Mouse (Mus musculus): ENCODE measurements around the gene Cryzl1. TPM values are rescaled to one million over a fixed set of nuclear protein-coding genes. Genes with fewer than 3 reads are reported as not detected.

Cryzl1 gene
- polyA plus RNA-seq, 1 experiment: 41.2 TPM

- Histone ChIP-seq H3K27ac (replicated peaks; ENCODE audit: low read depth, low read length) (no peak overlapping the region), H3K4me1 (ENCODE audit: control insufficient read depth, insufficient read depth, insufficient read length, low read length) (no peaks in the 10 kb centered on the region; the same call in 1 of the 2 replicates), H3K4me3 (ENCODE audit: insufficient read depth, low read depth, low read length) (no peak overlapping the region)
These were observed 42.4 kb downstream of the Cryzl1 start for GRCm38 (mm10) chr16:91686369-91686768.

- no peak overlapping the region for H3K27ac ChIP-seq (replicated peaks; ENCODE audit: low read depth, low read length)
- H3K4me3 ChIP-seq (ENCODE audit: insufficient read depth, low read depth, low read length): no peak overlapping the region
- H3K4me1 ChIP-seq (ENCODE audit: control insufficient read depth, insufficient read depth, insufficient read length, low read length): no peaks in the 10 kb centered on the region; the same call in 1 of the 2 replicates
These were observed 43.2 kb downstream of the Cryzl1 start for GRCm38 (mm10) chr16:91685526-91685925.

- H3K4me3 ChIP-seq (ENCODE audit: insufficient read depth, low read depth, low read length): no peak overlapping the region
- H3K4me1 ChIP-seq (ENCODE audit: control insufficient read depth, insufficient read depth, insufficient read length, low read length): no peaks in the 10 kb centered on the region; the same call in 1 of the 2 replicates
- H3K27ac ChIP-seq (replicated peaks; ENCODE audit: low read depth, low read length): no peak overlapping the region
These were observed 48.1 kb downstream of the Cryzl1 start for GRCm38 (mm10) chr16:91680656-91681055.

GRCm38 (mm10) chr16:91678147-91678911, 50.4 kb downstream of the Cryzl1 start:
- Histone ChIP-seq H3K4me3 (ENCODE audit: insufficient read depth, low read depth, low read length) (no peak overlapping the region), H3K4me1 (ENCODE audit: control insufficient read depth, insufficient read depth, insufficient read length, low read length) (no peaks in the 10 kb centered on the region), H3K27ac (replicated peaks; ENCODE audit: low read depth, low read length) (no peak overlapping the region)

GRCm38 (mm10) chr16:91674500-91674899, 54.3 kb downstream of the Cryzl1 start:
- no peaks in the 10 kb centered on the region for H3K4me1 ChIP-seq (ENCODE audit: control insufficient read depth, insufficient read depth, insufficient read length, low read length)
- H3K27ac ChIP-seq (replicated peaks; ENCODE audit: low read depth, low read length): no peak overlapping the region
- H3K4me3 ChIP-seq (ENCODE audit: insufficient read depth, low read depth, low read length): no peak overlapping the region

- Histone ChIP-seq H3K4me3 (ENCODE audit: insufficient read depth, low read depth, low read length) (no peak overlapping the region), H3K27ac (replicated peaks; ENCODE audit: low read depth, low read length) (no peak overlapping the region)
These were observed 65.0 kb downstream of the Cryzl1 start for GRCm38 (mm10) chr16:91663795-91664194.

GRCm38 (mm10) chr16:91662336-91662735, 66.4 kb downstream of the Cryzl1 start:
- H3K27ac ChIP-seq (replicated peaks; ENCODE audit: low read depth, low read length): no peak overlapping the region
- no peak overlapping the region for H3K4me3 ChIP-seq (ENCODE audit: insufficient read depth, low read depth, low read length)
- no peaks in the 10 kb centered on the region; the same call in 1 of the 2 replicates for H3K4me1 ChIP-seq (ENCODE audit: control insufficient read depth, insufficient read depth, insufficient read length, low read length)

More at GRCm38 (mm10) chr16:91663795-91664194, 65.0 kb downstream of the Cryzl1 start:
- H3K4me1 ChIP-seq (ENCODE audit: control insufficient read depth, insufficient read depth, insufficient read length, low read length): no peaks in the 10 kb centered on the region; the same call in 1 of the 2 replicates

- no peak overlapping the region for H3K4me3 ChIP-seq (ENCODE audit: insufficient read depth, low read depth, low read length)
- H3K4me1 ChIP-seq (ENCODE audit: control insufficient read depth, insufficient read depth, insufficient read length, low read length): no peaks in the 10 kb centered on the region; the same call in 1 of the 2 replicates
These were observed 67.4 kb downstream of the Cryzl1 start for GRCm38 (mm10) chr16:91661397-91661796.

GRCm38 (mm10) chr16:91659798-91660197, 69.0 kb downstream of the Cryzl1 start:
- no peak overlapping the region for H3K27ac ChIP-seq (replicated peaks; ENCODE audit: low read depth, low read length)
- H3K4me1 ChIP-seq (ENCODE audit: control insufficient read depth, insufficient read depth, insufficient read length, low read length): no peaks in the 10 kb centered on the region; the same call in 1 of the 2 replicates
- H3K4me3 ChIP-seq (ENCODE audit: insufficient read depth, low read depth, low read length): no peak overlapping the region

More at GRCm38 (mm10) chr16:91661397-91661796, 67.4 kb downstream of the Cryzl1 start:
- no peak overlapping the region for H3K27ac ChIP-seq (replicated peaks; ENCODE audit: low read depth, low read length)

- Histone ChIP-seq H3K27ac (replicated peaks; ENCODE audit: low read depth, low read length) (no peak overlapping the region), H3K4me1 (ENCODE audit: control insufficient read depth, insufficient read depth, insufficient read length, low read length) (no peaks in the 10 kb centered on the region; the same call in 1 of the 2 replicates), H3K4me3 (ENCODE audit: insufficient read depth, low read depth, low read length) (no peak overlapping the region)
These were observed 70.3 kb downstream of the Cryzl1 start for GRCm38 (mm10) chr16:91658471-91658870.

GRCm38 (mm10) chr16:91657285-91657684, 71.5 kb downstream of the Cryzl1 start:
- Histone ChIP-seq H3K4me3 (ENCODE audit: insufficient read depth, low read depth, low read length) (no peak overlapping the region), H3K27ac (replicated peaks; ENCODE audit: low read depth, low read length) (no peak overlapping the region), H3K4me1 (ENCODE audit: control insufficient read depth, insufficient read depth, insufficient read length, low read length) (no peaks in the 10 kb centered on the region; the same call in 1 of the 2 replicates)

GRCm38 (mm10) chr16:91655285-91655684, 73.5 kb downstream of the Cryzl1 start:
- H3K27ac ChIP-seq (replicated peaks; ENCODE audit: low read depth, low read length): no peak overlapping the region

GRCm38 (mm10) chr16:91652191-91652590, 76.6 kb downstream of the Cryzl1 start:
- H3K4me3 ChIP-seq (ENCODE audit: insufficient read depth, low read depth, low read length): no peak overlapping the region
- no peaks in the 10 kb centered on the region; the same call in 1 of the 2 replicates for H3K4me1 ChIP-seq (ENCODE audit: control insufficient read depth, insufficient read depth, insufficient read length, low read length)
- H3K27ac ChIP-seq (replicated peaks; ENCODE audit: low read depth, low read length): no peak overlapping the region

More at GRCm38 (mm10) chr16:91655285-91655684, 73.5 kb downstream of the Cryzl1 start:
- Histone ChIP-seq H3K4me3 (ENCODE audit: insufficient read depth, low read depth, low read length) (no peak overlapping the region), H3K4me1 (ENCODE audit: control insufficient read depth, insufficient read depth, insufficient read length, low read length) (no peaks in the 10 kb centered on the region; the same call in 1 of the 2 replicates)

GRCm38 (mm10) chr16:91649781-91650180, 79.0 kb downstream of the Cryzl1 start:
- H3K4me3 ChIP-seq (ENCODE audit: insufficient read depth, low read depth, low read length): no peak overlapping the region
- no peaks in the 10 kb centered on the region; the same call in 1 of the 2 replicates for H3K4me1 ChIP-seq (ENCODE audit: control insufficient read depth, insufficient read depth, insufficient read length, low read length)
- no peak overlapping the region for H3K27ac ChIP-seq (replicated peaks; ENCODE audit: low read depth, low read length)

GRCm38 (mm10) chr16:91649246-91649645, 79.5 kb downstream of the Cryzl1 start:
- Histone ChIP-seq H3K4me1 (ENCODE audit: control insufficient read depth, insufficient read depth, insufficient read length, low read length) (no peaks in the 10 kb centered on the region; the same call in 1 of the 2 replicates), H3K27ac (replicated peaks; ENCODE audit: low read depth, low read length) (no peak overlapping the region), H3K4me3 (ENCODE audit: insufficient read depth, low read depth, low read length) (peak overlapping the region; percentile 21; the same call in 1 of the 2 replicates)

GRCm38 (mm10) chr16:91648220-91648550, 80.6 kb downstream of the Cryzl1 start:
- Histone ChIP-seq H3K4me1 (ENCODE audit: control insufficient read depth, insufficient read depth, insufficient read length, low read length) (no peaks in the 10 kb centered on the region; the same call in 1 of the 2 replicates), H3K27ac (replicated peaks; ENCODE audit: low read depth, low read length) (peak overlapping the region; percentile 96), H3K4me3 (ENCODE audit: insufficient read depth, low read depth, low read length) (peak overlapping the region; percentile 71)

Data from brown adipose tissue, adult 24 weeks (tissue).